Mouse (Mus musculus): ENCODE measurements around the gene Klhdc4. TPM values are rescaled to one million over a fixed set of nuclear protein-coding genes. Genes with fewer than 3 reads are reported as not detected.

The Klhdc4 gene
- polyA plus RNA-seq, 1 experiment from 2014 or later = 52.8 TPM

DNA sequence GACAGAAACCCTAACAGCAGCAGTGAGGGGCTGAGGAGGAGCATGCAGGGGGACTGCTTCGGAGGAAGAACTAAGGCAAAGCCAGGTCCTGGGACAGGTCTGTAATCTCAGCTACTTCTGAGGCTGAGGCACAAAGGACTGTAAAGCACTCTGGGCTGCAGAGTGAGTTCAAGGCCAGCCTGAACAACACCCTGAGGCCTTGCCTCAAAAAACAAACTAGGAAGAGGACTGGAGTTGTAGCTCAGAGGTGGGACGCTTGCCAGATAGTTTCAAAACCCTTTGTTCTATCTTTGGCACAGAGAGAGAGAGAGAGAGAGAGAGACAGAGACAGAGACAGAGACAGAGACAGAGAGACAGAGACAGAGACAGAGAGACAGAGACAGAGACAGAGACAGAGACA, 24.2 kb upstream of the Klhdc4 start:
- WGBS = 86% methylated on average over 2 of the region's 2 CpGs
- H3K9ac ChIP-seq (ENCODE audit: low read length) = no peak overlapping the region

DNA sequence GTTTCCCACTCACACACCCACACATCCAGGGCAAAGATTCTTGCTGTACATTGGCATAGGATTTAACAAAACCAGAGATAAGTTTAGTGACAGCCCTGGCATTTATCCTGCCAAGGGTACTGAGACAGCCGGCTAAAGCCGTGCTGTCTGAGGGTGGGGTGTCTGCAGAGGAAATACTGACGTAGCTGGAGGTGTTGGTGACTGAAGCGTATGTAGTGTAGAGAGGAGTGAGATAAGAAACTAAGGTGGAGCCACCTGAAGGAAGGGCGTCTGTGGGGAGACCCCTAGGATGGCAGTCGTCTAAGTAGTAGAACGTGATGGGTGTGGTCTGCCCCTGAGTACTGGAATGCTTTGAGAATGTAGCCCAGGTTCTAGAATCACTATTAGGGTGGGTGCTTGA, 23.1 kb upstream of the Klhdc4 start:
- H3K36me3 ChIP-seq (ENCODE audit: control insufficient read depth, insufficient read depth, low read length) = no peaks in the 10 kb centered on the region
- H3K9ac ChIP-seq (ENCODE audit: low read length) = no peak overlapping the region
- no peaks in the 10 kb centered on the region for H3K27me3 ChIP-seq (ENCODE audit: control insufficient read depth, insufficient read depth, low read length)
- no peaks in the 10 kb centered on the region for H3K4me1 ChIP-seq (ENCODE audit: control insufficient read depth, insufficient read depth, low read length)
- H3K27ac ChIP-seq (replicated peaks; ENCODE audit: low read depth, low read length) = no peak overlapping the region
- H3K9me3 ChIP-seq (ENCODE audit: control insufficient read depth, low read length) = no peaks in the 10 kb centered on the region
- 61% methylated on average over 7 of the region's 7 CpGs for WGBS
- H3K4me2 ChIP-seq (ENCODE audit: low read depth, severe bottlenecking) = no peak overlapping the region
- no peak for DNase-seq (ENCODE audit: low spot score)
- no peak overlapping the region for H3K4me3 ChIP-seq (ENCODE audit: low read depth, low read length)
- no peak for ATAC-seq (ENCODE audit: insufficient number of reproducible peaks, low FRiP score, low TSS enrichment, low read depth)

More for the DNA sequence above, 24.2 kb upstream of the Klhdc4 start:
- DNase-seq (ENCODE audit: low spot score) (no peak), ATAC-seq (ENCODE audit: insufficient number of reproducible peaks, low FRiP score, low TSS enrichment, low read depth) (no peak)
- Histone ChIP-seq H3K27me3 (ENCODE audit: control insufficient read depth, insufficient read depth, low read length) (no peaks in the 10 kb centered on the region), H3K36me3 (ENCODE audit: control insufficient read depth, insufficient read depth, low read length) (no peaks in the 10 kb centered on the region), H3K27ac (replicated peaks; ENCODE audit: low read depth, low read length) (no peak overlapping the region), H3K9me3 (ENCODE audit: control insufficient read depth, low read length) (no peaks in the 10 kb centered on the region), H3K4me3 (ENCODE audit: low read depth, low read length) (no peak overlapping the region), H3K4me2 (ENCODE audit: low read depth, severe bottlenecking) (no peak overlapping the region), H3K4me1 (ENCODE audit: control insufficient read depth, insufficient read depth, low read length) (no peaks in the 10 kb centered on the region)

- Histone ChIP-seq H3K9ac (ENCODE audit: low read length) (no peak overlapping the region; the same call in 1 of the 2 replicates), H3K4me1 (ENCODE audit: control insufficient read depth, insufficient read depth, low read length) (no peaks in the 10 kb centered on the region), H3K9me3 (ENCODE audit: control insufficient read depth, low read length) (no peaks in the 10 kb centered on the region), H3K36me3 (ENCODE audit: control insufficient read depth, insufficient read depth, low read length) (no peaks in the 10 kb centered on the region), H3K27me3 (ENCODE audit: control insufficient read depth, insufficient read depth, low read length) (no peaks in the 10 kb centered on the region), H3K4me3 (ENCODE audit: low read depth, low read length) (no peak overlapping the region), H3K4me2 (ENCODE audit: low read depth, severe bottlenecking) (0 out of 2 replicates have a peak overlapping the region, but pooled peaks have one; percentile 2), H3K27ac (replicated peaks; ENCODE audit: low read depth, low read length) (no peak overlapping the region)
- no peak for ATAC-seq (ENCODE audit: insufficient number of reproducible peaks, low FRiP score, low TSS enrichment, low read depth)
- DNase-seq (ENCODE audit: low spot score) = no peak
- WGBS = 58% methylated on average over 7 of the region's 7 CpGs
Measured at GRCm38 (mm10) chr8:121851716-121852115, 22.3 kb upstream of the Klhdc4 start.

DNA sequence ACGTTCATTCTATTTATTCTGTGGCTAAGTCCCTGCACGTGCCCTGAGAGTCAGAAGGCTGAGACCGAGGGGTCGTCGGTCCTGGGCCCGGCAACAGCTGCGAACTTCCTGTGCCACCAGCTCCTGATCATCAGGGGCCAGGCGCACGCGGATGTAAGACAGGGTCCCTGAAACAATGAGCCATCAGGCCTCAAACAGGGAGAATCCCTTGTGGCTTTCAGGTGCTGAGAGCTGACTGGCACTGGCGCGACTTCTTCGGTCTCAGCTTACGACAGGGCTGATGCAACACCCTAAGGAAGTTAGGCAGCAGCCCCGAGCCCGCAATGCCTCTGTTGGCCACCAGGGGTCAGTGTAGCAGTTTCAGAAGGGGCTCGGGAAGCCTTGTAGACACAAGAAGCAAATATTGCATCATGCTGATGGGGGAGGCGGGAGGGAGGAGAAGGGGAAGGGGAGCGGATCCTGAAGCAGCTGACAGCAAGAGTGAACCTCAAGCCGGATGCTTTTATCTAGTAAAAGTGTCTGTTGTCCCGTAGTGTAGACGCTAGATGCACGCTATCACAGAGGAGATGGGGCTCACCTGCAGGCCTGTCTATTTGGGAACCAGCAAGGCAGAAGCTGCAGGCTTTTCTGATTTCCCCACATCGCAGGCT, 21.6 kb upstream of the Klhdc4 start:
- Histone ChIP-seq H3K36me3 (ENCODE audit: control insufficient read depth, insufficient read depth, low read length) (no peaks in the 10 kb centered on the region), H3K4me1 (ENCODE audit: control insufficient read depth, insufficient read depth, low read length) (no peaks in the 10 kb centered on the region), H3K9ac (ENCODE audit: low read length) (peak overlapping the region; percentile 53), H3K9me3 (ENCODE audit: control insufficient read depth, low read length) (no peaks in the 10 kb centered on the region), H3K4me2 (ENCODE audit: low read depth, severe bottlenecking) (peak overlapping the region; percentile 53), H3K4me3 (ENCODE audit: low read depth, low read length) (peak overlapping the region; percentile 14; the same call in 1 of the 2 replicates), H3K27me3 (ENCODE audit: control insufficient read depth, insufficient read depth, low read length) (no peaks in the 10 kb centered on the region), H3K27ac (replicated peaks; ENCODE audit: low read depth, low read length) (no peak overlapping the region)
- peak; percentile 100 for DNase-seq (ENCODE audit: low spot score)
- whole genome bisulfite sequencing = 3% methylated on average over 24 of the region's 24 CpGs
- ATAC-seq (ENCODE audit: insufficient number of reproducible peaks, low FRiP score, low TSS enrichment, low read depth) = peak; percentile 59

- Histone ChIP-seq H3K27me3 (ENCODE audit: control insufficient read depth, insufficient read depth, low read length) (no peaks in the 10 kb centered on the region), H3K36me3 (ENCODE audit: control insufficient read depth, insufficient read depth, low read length) (no peaks in the 10 kb centered on the region), H3K9me3 (ENCODE audit: control insufficient read depth, low read length) (no peaks in the 10 kb centered on the region), H3K9ac (ENCODE audit: low read length) (peak overlapping the region; percentile 53; the same call in 1 of the 2 replicates), H3K4me1 (ENCODE audit: control insufficient read depth, insufficient read depth, low read length) (no peaks in the 10 kb centered on the region), H3K4me3 (ENCODE audit: low read depth, low read length) (no peak overlapping the region), H3K27ac (replicated peaks; ENCODE audit: low read depth, low read length) (no peak overlapping the region), H3K4me2 (ENCODE audit: low read depth, severe bottlenecking) (peak overlapping the region; percentile 53)
- 46% methylated on average over 12 of the region's 12 CpGs for WGBS
- DNase-seq (ENCODE audit: low spot score) (no peak), ATAC-seq (ENCODE audit: insufficient number of reproducible peaks, low FRiP score, low TSS enrichment, low read depth) (no peak)
Measured at GRCm38 (mm10) chr8:121850436-121850820, 21.1 kb upstream of the Klhdc4 start.

DNA sequence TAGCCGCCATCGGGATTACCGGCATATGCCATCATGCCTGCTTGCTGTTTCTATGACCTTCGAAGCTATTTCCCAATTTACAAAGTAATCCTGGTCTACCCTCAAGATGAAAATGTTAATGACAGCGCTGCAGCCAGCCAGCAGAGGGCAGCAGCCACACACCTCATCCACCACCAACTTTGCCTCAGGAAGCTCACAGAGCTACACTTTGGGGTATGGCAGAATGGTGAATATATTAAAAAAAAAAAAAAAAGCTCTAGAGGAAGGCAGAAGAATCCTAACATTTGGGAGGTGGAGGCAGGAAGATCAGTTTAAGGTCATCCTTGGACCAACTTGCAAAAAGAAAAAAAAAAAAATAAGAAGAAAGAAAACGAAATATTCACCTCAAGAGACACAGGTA, 20.6 kb upstream of the Klhdc4 start:
- no peaks in the 10 kb centered on the region for H3K9me3 ChIP-seq (ENCODE audit: control insufficient read depth, low read length)
- H3K27ac ChIP-seq (replicated peaks; ENCODE audit: low read depth, low read length) = no peak overlapping the region
- no peak overlapping the region for H3K4me2 ChIP-seq (ENCODE audit: low read depth, severe bottlenecking)
- peak; percentile 87 for DNase-seq (ENCODE audit: low spot score)
- no peaks in the 10 kb centered on the region for H3K27me3 ChIP-seq (ENCODE audit: control insufficient read depth, insufficient read depth, low read length)
- H3K9ac ChIP-seq (ENCODE audit: low read length) = no peak overlapping the region
- H3K4me1 ChIP-seq (ENCODE audit: control insufficient read depth, insufficient read depth, low read length) = no peaks in the 10 kb centered on the region
- WGBS = 13% methylated on average over 6 of the region's 6 CpGs
- no peak overlapping the region for H3K4me3 ChIP-seq (ENCODE audit: low read depth, low read length)
- no peaks in the 10 kb centered on the region for H3K36me3 ChIP-seq (ENCODE audit: control insufficient read depth, insufficient read depth, low read length)
- ATAC-seq (ENCODE audit: insufficient number of reproducible peaks, low FRiP score, low TSS enrichment, low read depth) = no peak

- no peak overlapping the region for H3K4me3 ChIP-seq (ENCODE audit: low read depth, low read length)
- no peaks in the 10 kb centered on the region for H3K36me3 ChIP-seq (ENCODE audit: control insufficient read depth, insufficient read depth, low read length)
- no peak for DNase-seq (ENCODE audit: low spot score)
- H3K4me2 ChIP-seq (ENCODE audit: low read depth, severe bottlenecking) = no peak overlapping the region
- H3K9me3 ChIP-seq (ENCODE audit: control insufficient read depth, low read length) = no peaks in the 10 kb centered on the region
- H3K9ac ChIP-seq (ENCODE audit: low read length) = no peak overlapping the region
- no peak overlapping the region for H3K27ac ChIP-seq (replicated peaks; ENCODE audit: low read depth, low read length)
- ATAC-seq (ENCODE audit: insufficient number of reproducible peaks, low FRiP score, low TSS enrichment, low read depth) = no peak
- 74% methylated on average over 9 of the region's 9 CpGs for WGBS
- H3K27me3 ChIP-seq (ENCODE audit: control insufficient read depth, insufficient read depth, low read length) = no peaks in the 10 kb centered on the region
- no peaks in the 10 kb centered on the region for H3K4me1 ChIP-seq (ENCODE audit: control insufficient read depth, insufficient read depth, low read length)
Measured at GRCm38 (mm10) chr8:121849303-121849702, 19.9 kb upstream of the Klhdc4 start.

DNA sequence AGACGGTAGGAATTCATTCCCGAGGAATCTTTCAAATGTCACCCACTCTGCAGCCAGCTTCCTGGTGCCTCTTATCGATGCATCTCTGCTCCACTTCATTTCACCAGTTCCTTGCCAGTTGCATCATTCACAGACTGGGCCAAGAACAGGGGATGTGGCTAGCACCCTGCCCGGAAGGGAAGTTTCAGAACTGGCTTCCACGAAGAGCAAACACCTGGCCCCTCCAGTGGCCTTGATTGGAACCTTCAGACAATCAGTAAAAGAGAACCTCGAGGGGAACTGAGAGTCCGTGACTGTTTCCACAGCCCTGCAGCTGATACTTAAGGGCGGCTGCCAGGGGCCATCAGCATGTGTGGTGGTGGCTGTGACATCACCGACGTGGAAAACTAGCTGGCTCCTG, 19.1 kb upstream of the Klhdc4 start:
- DNase-seq (ENCODE audit: low spot score) (no peak), ATAC-seq (ENCODE audit: insufficient number of reproducible peaks, low FRiP score, low TSS enrichment, low read depth) (no peak)
- Histone ChIP-seq H3K9ac (ENCODE audit: low read length) (no peak overlapping the region), H3K27ac (replicated peaks; ENCODE audit: low read depth, low read length) (no peak overlapping the region), H3K36me3 (ENCODE audit: control insufficient read depth, insufficient read depth, low read length) (no peaks in the 10 kb centered on the region), H3K9me3 (ENCODE audit: control insufficient read depth, low read length) (no peaks in the 10 kb centered on the region), H3K4me1 (ENCODE audit: control insufficient read depth, insufficient read depth, low read length) (no peaks in the 10 kb centered on the region), H3K4me3 (ENCODE audit: low read depth, low read length) (no peak overlapping the region), H3K4me2 (ENCODE audit: low read depth, severe bottlenecking) (no peak overlapping the region), H3K27me3 (ENCODE audit: control insufficient read depth, insufficient read depth, low read length) (no peaks in the 10 kb centered on the region)
- WGBS = 68% methylated on average over 10 of the region's 10 CpGs

DNA sequence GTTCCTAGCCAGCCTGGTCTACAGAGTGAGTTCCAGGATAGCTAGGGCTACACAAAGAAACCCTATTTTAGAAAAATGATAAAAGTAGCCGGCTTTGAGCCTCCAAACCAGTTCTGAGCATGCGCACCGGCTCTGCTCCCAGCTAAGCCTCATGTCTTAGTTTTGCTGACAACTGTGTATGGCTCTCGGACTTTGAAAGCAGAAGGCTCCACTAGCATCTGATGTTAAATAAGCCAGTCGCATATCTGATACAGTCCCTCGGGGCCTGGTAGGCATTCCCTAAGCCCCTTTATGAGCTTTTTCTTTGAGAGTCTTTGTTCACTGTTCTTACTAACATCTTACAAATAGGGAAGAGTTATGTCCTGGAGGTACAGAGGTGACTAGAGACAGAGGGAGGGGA, 18.6 kb upstream of the Klhdc4 start:
- no peak overlapping the region for H3K27ac ChIP-seq (replicated peaks; ENCODE audit: low read depth, low read length)
- H3K27me3 ChIP-seq (ENCODE audit: control insufficient read depth, insufficient read depth, low read length) = no peaks in the 10 kb centered on the region
- no peaks in the 10 kb centered on the region for H3K36me3 ChIP-seq (ENCODE audit: control insufficient read depth, insufficient read depth, low read length)
- no peak overlapping the region for H3K9ac ChIP-seq (ENCODE audit: low read length)
- ATAC-seq (ENCODE audit: insufficient number of reproducible peaks, low FRiP score, low TSS enrichment, low read depth) (no peak), DNase-seq (ENCODE audit: low spot score) (no peak)
- no peaks in the 10 kb centered on the region for H3K9me3 ChIP-seq (ENCODE audit: control insufficient read depth, low read length)
- H3K4me3 ChIP-seq (ENCODE audit: low read depth, low read length) = no peak overlapping the region
- no peak overlapping the region for H3K4me2 ChIP-seq (ENCODE audit: low read depth, severe bottlenecking)
- H3K4me1 ChIP-seq (ENCODE audit: control insufficient read depth, insufficient read depth, low read length) = no peaks in the 10 kb centered on the region
- 81% methylated on average over 6 of the region's 6 CpGs for WGBS
